Mouse (Mus musculus): ENCODE measurements at regions not wholly inside any gene's neighbourhood (a gene's known extent, or its start where the extent isn't known, plus 50 kb on each side); places are given as distances from the start of the nearest gene placed in this dataset.
"Not testable (repeated sequence)": the region's sequence is repeated elsewhere in the genome, so short reads cannot be mapped to it uniquely, and the experiment has no call there.

- no peak for DNase-seq
Measured at GRCm38 (mm10) chr1:98665584-98665983, 244.7 kb downstream of the Slco6d1 start.

- not testable (repeated sequence) for DNase-seq
Measured at GRCm38 (mm10) chr1:98667426-98667825, 246.5 kb downstream of the Slco6d1 start.

- no peak for DNase-seq
Measured at GRCm38 (mm10) chr1:98667887-98668286, 247.0 kb downstream of the Slco6d1 start.

GRCm38 (mm10) chr1:98668595-98668994, 247.7 kb downstream of the Slco6d1 start:
- no peak for DNase-seq

GRCm38 (mm10) chr1:98678686-98679085, 257.8 kb downstream of the Slco6d1 start:
- DNase-seq, result no peak

GRCm38 (mm10) chr1:98713809-98714208, 292.9 kb downstream of the Slco6d1 start:
- no peak for DNase-seq

- DNase-seq, result no peak
Measured at GRCm38 (mm10) chr1:98714307-98714706, 293.4 kb downstream of the Slco6d1 start.

GRCm38 (mm10) chr1:98720595-98720994, 299.7 kb downstream of the Slco6d1 start:
- no peak for DNase-seq

- no peak for DNase-seq
Measured at GRCm38 (mm10) chr1:98727354-98728015, 306.6 kb downstream of the Slco6d1 start.

GRCm38 (mm10) chr1:98748886-98749285, 328.0 kb downstream of the Slco6d1 start:
- peak; percentile 6 for DNase-seq

- DNase-seq, result no peak
Measured at GRCm38 (mm10) chr1:98788528-98788927, 367.6 kb downstream of the Slco6d1 start.

- no peak for DNase-seq
Measured at GRCm38 (mm10) chr1:98793320-98793719, 372.4 kb downstream of the Slco6d1 start.

- no peak for DNase-seq
Measured at GRCm38 (mm10) chr1:98812543-98812942, 391.6 kb downstream of the Slco6d1 start.

- no peak for DNase-seq
Measured at GRCm38 (mm10) chr1:98813990-98814389, 393.1 kb downstream of the Slco6d1 start.

- no peak for DNase-seq
Measured at GRCm38 (mm10) chr1:98818076-98818475, 397.2 kb downstream of the Slco6d1 start.

GRCm38 (mm10) chr1:98860236-98860635, 439.3 kb downstream of the Slco6d1 start:
- no peak for DNase-seq

- DNase-seq, result no peak
Measured at GRCm38 (mm10) chr1:98906260-98906659, 485.3 kb downstream of the Slco6d1 start.

GRCm38 (mm10) chr1:98923043-98923442, 502.1 kb downstream of the Slco6d1 start:
- DNase-seq, result no peak

GRCm38 (mm10) chr1:98924933-98925332, 504.0 kb downstream of the Slco6d1 start:
- no peak for DNase-seq

GRCm38 (mm10) chr1:98930926-98931325, 510.0 kb downstream of the Slco6d1 start:
- peak; percentile 1 for DNase-seq

- DNase-seq, result no peak
Measured at GRCm38 (mm10) chr1:98932239-98932638, 511.3 kb downstream of the Slco6d1 start.

GRCm38 (mm10) chr1:98977686-98978085, 556.8 kb downstream of the Slco6d1 start:
- DNase-seq, result no peak

Measured in adrenal gland, postnatal 10 days (tissue).